Mouse (Mus musculus): ENCODE measurements around the gene Twnk. TPM values are rescaled to one million over a fixed set of nuclear protein-coding genes. Genes with fewer than 3 reads are reported as not detected.
"Not testable (repeated sequence)": the region's sequence is repeated elsewhere in the genome, so short reads cannot be mapped to it uniquely, and the experiment has no call there.

The Twnk gene
- polyA plus RNA-seq, 1 experiment from 2014 or later: 20.2 TPM

DNA sequence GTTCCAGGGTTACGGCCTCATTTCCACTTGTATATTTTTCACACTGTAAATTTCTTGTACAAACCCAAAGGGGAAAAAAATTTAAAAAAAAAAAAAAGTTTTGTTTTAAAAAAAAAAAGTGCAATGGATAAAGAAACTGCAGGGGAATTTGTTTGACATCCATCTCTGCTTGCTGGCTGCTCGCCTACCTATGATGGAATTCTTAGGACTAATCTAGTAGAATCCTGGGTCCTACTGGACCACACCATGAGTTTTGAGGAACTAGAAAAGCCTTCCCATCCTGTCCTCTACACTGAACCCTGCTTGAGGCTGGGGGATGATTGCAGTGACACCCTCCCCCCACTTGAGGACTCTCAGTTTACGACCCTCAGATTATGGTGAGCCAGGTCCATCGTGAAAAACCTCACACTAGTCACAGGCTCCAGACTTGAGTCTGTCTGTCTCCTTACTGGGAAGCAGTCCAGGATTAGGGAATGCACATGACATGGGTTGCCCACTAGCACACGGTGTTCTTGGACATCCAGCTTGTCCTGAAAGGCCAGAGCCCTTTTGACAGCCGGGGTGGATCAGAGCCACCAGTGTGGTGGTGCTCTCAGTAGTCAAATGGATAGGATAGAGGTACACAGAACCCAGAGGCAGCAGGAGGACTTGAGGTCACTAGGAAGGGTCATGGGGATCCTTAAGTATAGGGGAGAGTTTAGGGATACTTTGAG, 21.7 kb downstream of the Twnk start:
- Histone ChIP-seq H3K4me2 (replicated peaks) (no peak overlapping the region), H3K27me3 (no peaks in the 10 kb centered on the region), H3K36me3 (peaks cover 55% of the 10 kb centered on the region), H3K27ac (replicated peaks) (no peak overlapping the region), H3K4me1 (peaks cover 38% of the 10 kb centered on the region), H3K4me3 (replicated peaks) (no peak overlapping the region), H3K9ac (no peak overlapping the region), H3K9me3 (replicated peaks) (no peaks in the 10 kb centered on the region)
- ATAC-seq (ENCODE audit: insufficient number of reproducible peaks, low FRiP score, low TSS enrichment, low read depth): no peak
- WGBS: 77% methylated on average over 6 of the region's 6 CpGs

- Histone ChIP-seq H3K9ac (no peak overlapping the region), H3K27me3 (no peaks in the 10 kb centered on the region), H3K9me3 (replicated peaks) (no peaks in the 10 kb centered on the region), H3K36me3 (peaks cover 49% of the 10 kb centered on the region), H3K4me3 (replicated peaks) (no peak overlapping the region), H3K4me1 (peaks cover 45% of the 10 kb centered on the region), H3K4me2 (replicated peaks) (no peak overlapping the region), H3K27ac (replicated peaks) (no peak overlapping the region)
- no peak for ATAC-seq (ENCODE audit: insufficient number of reproducible peaks, low FRiP score, low TSS enrichment, low read depth)
- WGBS: 74% methylated on average over 6 of the region's 6 CpGs
These were observed 22.4 kb downstream of the Twnk start for GRCm38 (mm10) chr19:45027848-45028247.

GRCm38 (mm10) chr19:45028746-45029145, 23.3 kb downstream of the Twnk start:
- H3K27ac ChIP-seq (replicated peaks): no peak overlapping the region
- H3K4me3 ChIP-seq (replicated peaks): no peak overlapping the region
- peaks cover 43% of the 10 kb centered on the region for H3K36me3 ChIP-seq
- 56% methylated on average over 19 of the region's 19 CpGs for WGBS
- H3K9me3 ChIP-seq (replicated peaks): no peaks in the 10 kb centered on the region
- no peak for ATAC-seq (ENCODE audit: insufficient number of reproducible peaks, low FRiP score, low TSS enrichment, low read depth)
- no peak overlapping the region for H3K4me2 ChIP-seq (replicated peaks)
- peaks cover 47% of the 10 kb centered on the region for H3K4me1 ChIP-seq
- H3K27me3 ChIP-seq: no peaks in the 10 kb centered on the region
- H3K9ac ChIP-seq: no peak overlapping the region

- no peak for ATAC-seq (ENCODE audit: insufficient number of reproducible peaks, low FRiP score, low TSS enrichment, low read depth)
These were observed 24.1 kb downstream of the Twnk start for GRCm38 (mm10) chr19:45029571-45029970.

DNA sequence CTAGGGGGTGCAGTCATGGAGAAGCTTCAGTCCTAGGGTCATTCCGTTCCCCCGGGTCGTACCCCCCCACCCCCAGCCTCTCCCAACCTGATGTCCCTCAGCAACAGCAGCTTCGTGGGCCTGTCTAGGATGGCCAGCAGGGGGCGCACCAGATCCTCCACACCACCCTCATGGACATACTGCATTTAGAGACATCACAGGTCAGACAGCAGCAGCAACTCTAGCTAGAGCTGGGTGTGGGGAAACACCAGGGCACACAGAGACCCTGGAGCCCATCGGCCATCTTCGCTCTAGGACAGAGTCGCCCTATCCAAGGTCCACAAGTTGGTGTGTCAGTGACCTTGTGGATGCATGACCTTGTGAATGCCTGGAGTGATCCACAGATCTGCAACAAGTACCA, 24.6 kb downstream of the Twnk start:
- peaks cover 42% of the 10 kb centered on the region for H3K4me1 ChIP-seq
- H3K27ac ChIP-seq (replicated peaks): no peak overlapping the region
- H3K9ac ChIP-seq: no peak overlapping the region
- no peaks in the 10 kb centered on the region for H3K9me3 ChIP-seq (replicated peaks)
- peaks cover 32% of the 10 kb centered on the region for H3K36me3 ChIP-seq
- WGBS: 31% methylated on average over 8 of the region's 8 CpGs
- H3K4me3 ChIP-seq (replicated peaks): no peak overlapping the region
- H3K27me3 ChIP-seq: no peaks in the 10 kb centered on the region
- ATAC-seq (ENCODE audit: insufficient number of reproducible peaks, low FRiP score, low TSS enrichment, low read depth): no peak
- peak overlapping the region; percentile 51; the same call in 1 of the 2 replicates for H3K4me2 ChIP-seq (replicated peaks)

More at GRCm38 (mm10) chr19:45029571-45029970, 24.1 kb downstream of the Twnk start:
- no peaks in the 10 kb centered on the region for H3K9me3 ChIP-seq (replicated peaks)
- 52% methylated on average over 9 of the region's 9 CpGs for WGBS
- peaks cover 42% of the 10 kb centered on the region for H3K4me1 ChIP-seq
- no peaks in the 10 kb centered on the region for H3K27me3 ChIP-seq
- H3K36me3 ChIP-seq: peaks cover 37% of the 10 kb centered on the region
- H3K4me3 ChIP-seq (replicated peaks): no peak overlapping the region
- no peak overlapping the region for H3K9ac ChIP-seq
- no peak overlapping the region for H3K4me2 ChIP-seq (replicated peaks)
- no peak overlapping the region for H3K27ac ChIP-seq (replicated peaks)

GRCm38 (mm10) chr19:45030746-45031693, 25.6 kb downstream of the Twnk start:
- peak overlapping the region; percentile 21; the same call in 1 of the 2 replicates for H3K4me3 ChIP-seq (replicated peaks)
- H3K4me2 ChIP-seq (replicated peaks): peak overlapping the region; percentile 51
- no peak overlapping the region for H3K9ac ChIP-seq
- WGBS: 41% methylated on average over 20 of the region's 20 CpGs
- H3K27ac ChIP-seq (replicated peaks): peak overlapping the region; percentile 34; the same call in 1 of the 2 replicates
- peaks cover 23% of the 10 kb centered on the region for H3K36me3 ChIP-seq
- peaks cover 38% of the 10 kb centered on the region for H3K4me1 ChIP-seq
- ATAC-seq (ENCODE audit: insufficient number of reproducible peaks, low FRiP score, low TSS enrichment, low read depth): peak; percentile 37
- no peaks in the 10 kb centered on the region for H3K27me3 ChIP-seq
- no peaks in the 10 kb centered on the region for H3K9me3 ChIP-seq (replicated peaks)

DNA sequence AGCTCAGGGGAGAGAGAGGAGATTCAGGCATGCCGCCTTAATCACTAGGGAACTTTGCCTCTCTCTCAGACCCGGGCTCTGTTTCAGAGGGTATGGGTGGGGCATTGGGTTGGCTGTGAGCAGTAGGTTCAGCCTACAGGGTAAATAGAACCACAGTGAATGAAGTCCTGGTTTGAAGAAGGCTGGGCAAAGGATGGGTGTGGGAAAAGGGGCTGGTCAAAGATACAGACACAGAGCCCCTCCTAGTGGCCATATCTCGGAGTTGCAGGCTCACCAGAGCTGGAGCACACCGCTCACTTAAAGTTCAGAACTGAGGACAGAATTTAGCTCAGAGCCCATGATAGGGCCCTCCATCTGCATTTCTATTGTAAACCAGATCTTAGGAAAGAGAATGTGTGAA, 26.3 kb downstream of the Twnk start:
- H3K36me3 ChIP-seq: peaks cover 15% of the 10 kb centered on the region
- ATAC-seq (ENCODE audit: insufficient number of reproducible peaks, low FRiP score, low TSS enrichment, low read depth): peak; percentile 67; the same call in 1 of the 2 replicates
- peak overlapping the region; percentile 34; the same call in 1 of the 2 replicates for H3K27ac ChIP-seq (replicated peaks)
- no peak overlapping the region for H3K9ac ChIP-seq
- no peak overlapping the region for H3K4me3 ChIP-seq (replicated peaks)
- peaks cover 32% of the 10 kb centered on the region for H3K4me1 ChIP-seq
- H3K9me3 ChIP-seq (replicated peaks): no peaks in the 10 kb centered on the region
- WGBS: 18% methylated on average over 4 of the region's 4 CpGs
- H3K27me3 ChIP-seq: no peaks in the 10 kb centered on the region
- H3K4me2 ChIP-seq (replicated peaks): no peak overlapping the region

GRCm38 (mm10) chr19:45032570-45033332, 27.3 kb downstream of the Twnk start:
- 47% methylated on average over 17 of the region's 17 CpGs for WGBS
- Histone ChIP-seq H3K27me3 (no peaks in the 10 kb centered on the region), H3K4me3 (replicated peaks) (no peak overlapping the region), H3K4me2 (replicated peaks) (no peak overlapping the region), H3K4me1 (peaks cover 29% of the 10 kb centered on the region), H3K36me3 (peaks cover 6% of the 10 kb centered on the region), H3K9ac (peak overlapping the region; percentile 23; the same call in 1 of the 2 replicates), H3K9me3 (replicated peaks) (no peaks in the 10 kb centered on the region), H3K27ac (replicated peaks) (no peak overlapping the region)
- ATAC-seq (ENCODE audit: insufficient number of reproducible peaks, low FRiP score, low TSS enrichment, low read depth): no peak

GRCm38 (mm10) chr19:45036867-45037266, 31.4 kb downstream of the Twnk start:
- WGBS: 35% methylated on average over 16 of the region's 16 CpGs
- no peak for ATAC-seq (ENCODE audit: insufficient number of reproducible peaks, low FRiP score, low TSS enrichment, low read depth)
- H3K9ac ChIP-seq: no peak overlapping the region

DNA sequence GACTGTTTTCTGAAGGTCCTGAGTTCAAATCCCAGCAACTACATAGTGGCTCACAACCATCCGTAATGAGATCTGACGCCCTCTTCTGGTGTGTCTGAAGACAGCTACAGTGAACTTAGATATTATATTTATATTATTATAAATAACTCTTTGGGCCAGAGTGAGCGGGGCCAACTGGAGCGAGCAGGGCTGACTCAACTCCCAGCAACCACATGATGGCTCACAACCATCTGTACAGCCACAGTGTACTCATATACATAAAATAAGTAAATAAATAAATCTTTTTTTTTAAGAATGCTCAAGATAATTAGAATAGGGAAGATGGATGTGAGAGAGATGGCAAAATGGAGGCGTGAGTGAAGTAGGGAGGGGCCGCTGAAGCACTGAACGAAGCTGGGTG, 32.7 kb downstream of the Twnk start:
- H3K27me3 ChIP-seq; ATAC-seq (ENCODE audit: insufficient number of reproducible peaks, low FRiP score, low TSS enrichment, low read depth); H3K36me3 ChIP-seq; H3K27ac ChIP-seq (replicated peaks); H3K9ac ChIP-seq; H3K4me3 ChIP-seq (replicated peaks); H3K4me2 ChIP-seq (replicated peaks); H3K9me3 ChIP-seq (replicated peaks); H3K4me1 ChIP-seq: not testable (repeated sequence)
- 90% methylated on average over 7 of the region's 7 CpGs for WGBS

More at GRCm38 (mm10) chr19:45036867-45037266, 31.4 kb downstream of the Twnk start:
- H3K4me2 ChIP-seq (replicated peaks): no peak overlapping the region
- no peaks in the 10 kb centered on the region for H3K9me3 ChIP-seq (replicated peaks)
- H3K36me3 ChIP-seq: no peaks in the 10 kb centered on the region
- H3K27ac ChIP-seq (replicated peaks): no peak overlapping the region
- H3K4me3 ChIP-seq (replicated peaks): no peak overlapping the region
- 0 out of 2 replicates have a peak, but pooled peaks cover 8% of the 10 kb centered on the region for H3K27me3 ChIP-seq
- peaks cover 10% of the 10 kb centered on the region for H3K4me1 ChIP-seq

DNA sequence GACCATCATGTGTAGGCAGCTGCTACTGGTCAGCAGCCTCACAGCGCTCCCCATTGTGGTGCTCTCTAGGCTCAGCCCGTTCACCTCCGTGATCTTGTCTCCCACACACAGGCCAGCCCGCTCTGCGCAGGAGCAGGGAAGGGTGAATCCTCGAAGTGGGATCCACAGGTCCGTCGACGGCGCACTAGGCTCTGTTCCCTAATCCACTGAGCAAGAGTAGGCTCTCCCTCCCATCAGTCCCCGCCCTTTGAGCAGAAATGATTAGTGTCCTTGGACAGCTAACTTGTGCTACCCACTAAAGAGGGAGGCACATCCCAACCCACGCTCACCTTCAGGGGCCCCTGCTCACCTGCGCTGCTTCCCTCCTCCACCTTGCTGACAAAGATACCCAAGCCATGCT, 34.8 kb downstream of the Twnk start:
- Histone ChIP-seq H3K27me3 (peaks cover 19% of the 10 kb centered on the region), H3K4me3 (replicated peaks) (no peak overlapping the region), H3K4me2 (replicated peaks) (no peak overlapping the region), H3K27ac (replicated peaks) (no peak overlapping the region), H3K4me1 (no peaks in the 10 kb centered on the region), H3K9ac (no peak overlapping the region), H3K36me3 (no peaks in the 10 kb centered on the region), H3K9me3 (replicated peaks) (no peaks in the 10 kb centered on the region)
- ATAC-seq (ENCODE audit: insufficient number of reproducible peaks, low FRiP score, low TSS enrichment, low read depth): no peak
- WGBS: 47% methylated on average over 13 of the region's 13 CpGs

Data from embryonic facial prominence, embryonic 15.5 days (tissue).